Mouse (Mus musculus) liver, embryonic 14.5 days (tissue): ENCODE measurements around the gene Coro1c.

Source experiments
- CTCF ChIP-seq: IDR thresholded peaks from 2 replicates; pipeline ENCODE4 v1.5.1; 2016; ENCODE audit warnings: antibody characterized with exemption, low read depth, control low read depth
- EP300 ChIP-seq: IDR thresholded peaks from 2 replicates; pipeline ENCODE4 v1.6.1; 2016; ENCODE audit warnings: antibody characterized with exemption, low read depth

GRCm38 (mm10) chr5:113798525-113798924 lies 110.0 kb downstream of the Coro1c start:
- TF ChIP-seq CTCF, result no peak
- no peak for TF ChIP-seq EP300
